Mouse (Mus musculus) CH12.LX (cell line): ENCODE results near the gene 1700029P11Rik. TPM values are rescaled to one million over a fixed set of nuclear protein-coding genes. Genes with fewer than 3 reads are reported as not detected.

ENCODE experiments used
- DNase-seq: peaks from one replicate; pipeline ENCODE4 v3.0.0-alpha.2; 2013; ENCODE audit errors: extremely low read depth
- H3K27ac ChIP-seq: 2 replicates; pipeline ENCODE4 v1.5.1; 2012; ENCODE audit warnings: low read depth, mild to moderate bottlenecking, control low read depth, moderate library complexity; ENCODE audit not compliant: insufficient read depth
- H3K27me3 ChIP-seq: replicated peaks from 2 replicates; pipeline ENCODE3; 2012; ENCODE audit warnings: inconsistent platforms
- H3K36me3 ChIP-seq, 2 experiments: replicated peaks in 1 of 2; 2 replicates each; pipeline versions ENCODE3 to v1.6.1; 2012; ENCODE audit warnings: inconsistent platforms in 1 of 2, low read length in 1 of 2, mild to moderate bottlenecking in 1 of 2, mixed read lengths in 1 of 2, moderate library complexity in 1 of 2; ENCODE audit not compliant: control insufficient read depth in 1 of 2, insufficient read depth in 1 of 2
- H3K4me1 ChIP-seq, 2 experiments: 2 replicates each; pipeline ENCODE4 v1.6.1; 2012; ENCODE audit warnings: inconsistent platforms in 1 of 2, moderate library complexity in 1 of 2; ENCODE audit not compliant: insufficient read depth in 2 of 2, control insufficient read depth in 1 of 2
- H3K4me2 ChIP-seq: 2 replicates; pipeline ENCODE4 v1.6.1; 2012; ENCODE audit warnings: low read depth, mild to moderate bottlenecking, control low read depth; ENCODE audit not compliant: poor library complexity, insufficient read depth, severe bottlenecking
- H3K4me3 ChIP-seq, 3 experiments: fragments of 150-350 bp in 1 of 3; sonication (generic) in 1 of 3; replicated peaks in 1 of 3; 2 replicates each; pipeline versions ENCODE3 to v1.5.1; 2011 to 2012; ENCODE audit warnings: low read depth in 2 of 3, low read length in 2 of 3, mild to moderate bottlenecking in 2 of 3, moderate library complexity in 2 of 3, control low read depth in 1 of 3, improper control_type of control experiment in 1 of 3, inconsistent platforms in 1 of 3, mixed read lengths in 1 of 3; ENCODE audit not compliant: poor library complexity in 1 of 3
- H3K79me2 ChIP-seq: replicated peaks from 2 replicates; pipeline ENCODE4 v1.6.1; 2012; ENCODE audit warnings: mild to moderate bottlenecking, moderate library complexity; ENCODE audit not compliant: control insufficient read depth, poor library complexity, insufficient read depth, severe bottlenecking; ENCODE audit errors: extremely low read depth
- H3K9ac ChIP-seq: 2 replicates; pipeline ENCODE4 v1.6.1; 2012; ENCODE audit warnings: low read depth, mild to moderate bottlenecking, control low read depth, moderate library complexity; ENCODE audit not compliant: insufficient read depth
- H3K9me3 ChIP-seq: replicated peaks from 2 replicates; pipeline ENCODE3; 2012; ENCODE audit warnings: low read length, inconsistent platforms, mixed read lengths
- BHLHE40 ChIP-seq: IDR thresholded peaks from 2 replicates; pipeline ENCODE4 v1.6.1; 2011; ENCODE audit warnings: mild to moderate bottlenecking, low read depth, low read length, improper control_type of control experiment
- EP300 ChIP-seq: IDR thresholded peaks from 2 replicates; pipeline ENCODE4 v1.6.1; 2011; ENCODE audit warnings: low read length, improper control_type of control experiment
- ETS1 ChIP-seq: conservative IDR thresholded peaks from 2 replicates; pipeline ENCODE4 v1.6.1; 2012; ENCODE audit warnings: low read depth, mild to moderate bottlenecking, inconsistent platforms, low read length, improper control_type of control experiment, moderate library complexity
- IRF4 ChIP-seq: IDR thresholded peaks from 2 replicates; pipeline ENCODE4 v1.6.1; 2014; ENCODE audit warnings: low read depth, mild to moderate bottlenecking, inconsistent platforms, low read length, improper control_type of control experiment
- JUN ChIP-seq: IDR thresholded peaks from 2 replicates; pipeline ENCODE4 v1.6.1; 2011; ENCODE audit warnings: low read depth, mild to moderate bottlenecking, low read length, improper control_type of control experiment, moderate library complexity; ENCODE audit not compliant: insufficient read depth
- MAFK ChIP-seq: IDR thresholded peaks from 2 replicates; pipeline ENCODE4 v1.6.1; 2011; ENCODE audit warnings: low read length, improper control_type of control experiment; ENCODE audit not compliant: insufficient replicate concordance
- MEF2A ChIP-seq: IDR thresholded peaks from 2 replicates; pipeline ENCODE4 v1.6.1; 2014; ENCODE audit warnings: low read depth, mild to moderate bottlenecking, inconsistent platforms, low read length, improper control_type of control experiment, borderline replicate concordance
- MYC ChIP-seq: IDR thresholded peaks from 2 replicates; pipeline ENCODE4 v1.6.1; 2011; ENCODE audit warnings: low read depth, mild to moderate bottlenecking, improper control_type of control experiment, low read length
- SIN3A ChIP-seq: IDR thresholded peaks from 2 replicates; pipeline ENCODE4 v1.6.1; 2012; ENCODE audit warnings: low read length, improper control_type of control experiment, inconsistent platforms
- TBP ChIP-seq: conservative IDR thresholded peaks from 2 replicates; pipeline ENCODE4 v1.6.1; 2011; ENCODE audit warnings: low read depth, low read length, improper control_type of control experiment
- USF1 ChIP-seq: IDR thresholded peaks from 2 replicates; pipeline ENCODE4 v1.6.1; 2014; ENCODE audit warnings: low read depth, mild to moderate bottlenecking, inconsistent platforms, low read length, improper control_type of control experiment
- ZKSCAN1 ChIP-seq: IDR thresholded peaks from 2 replicates; pipeline ENCODE4 v1.6.1; 2012; ENCODE audit warnings: low read depth, inconsistent platforms, low read length, improper control_type of control experiment, borderline replicate concordance
- dilution Hi-C: fragments of 300-500 bp; cut with MboI; formaldehyde crosslinking; loops from 2 replicates; pipeline ENCODE4 v1.14.3; 2020; ENCODE audit warnings: low sequenced_read_pairs; ENCODE audit not compliant: extremely low pct_unique_long_range_greater_than_20kb, extremely low pct_ligation_motif_present
- in situ Hi-C: fragments of 300-500 bp; cut with MboI; formaldehyde crosslinking; loops from 3 replicates; pipeline ENCODE4 v1.14.3; 2019; ENCODE audit warnings: low sequenced_read_pairs, low pct_ligation_motif_present, low pct_unique_long_range_greater_than_20kb, mixed read lengths
- polyA plus RNA-seq: library from polyadenylated mRNA; unstranded; fragments of >175 nt; gene quantifications from 2 replicates; pipeline ENCODE4 v1.2.1, GENCODE M21; 2012; ENCODE audit warnings: low read depth; ENCODE audit not compliant: insufficient read length
- total RNA-seq, 2 experiments: library from RNA; depleted of rRNA; stranded (reverse); fragments of 300-350 nt in 1 of 2; fragments of >200 nt in 1 of 2; gene quantifications; 2 replicates each; pipeline ENCODE4 v1.2.3; 2012 to 2014

1700029P11Rik gene
- total and polyA plus RNA-seq, 3 experiments = not detected

- H3K4me1 ChIP-seq = peaks cover 19 to 52% of the 10 kb centered on the region in 2 experiments
- DNase-seq = peak; percentile 68
- no peaks in the 10 kb centered on the region for H3K79me2 ChIP-seq
- H3K4me3 ChIP-seq = no peak overlapping the region
- no peaks in the 10 kb centered on the region for H3K9me3 ChIP-seq
- TF ChIP-seq MYC (peak; percentile 49; the same call in 1 of the 2 replicates), MAFK (no peak), MEF2A (0 out of 2 replicates have a peak, but pooled peaks have one; percentile 19), IRF4 (peak; percentile 92), ZKSCAN1 (no peak), TBP (0 out of 2 replicates have a peak, but pooled peaks have one; percentile 29), SIN3A (0 out of 2 replicates have a peak, but pooled peaks have one; percentile 27), JUN (peak; percentile 46; the same call in 1 of the 2 replicates), USF1 (no peak), BHLHE40 (0 out of 2 replicates have a peak, but pooled peaks have one; percentile 24), EP300 (peak; percentile 90)
- in situ Hi-C loops = no loop called here
- H3K9ac ChIP-seq = no peak overlapping the region
- H3K27ac ChIP-seq = peak overlapping the region; percentile 47; the same call in 1 of the 2 replicates
- no peaks in the 10 kb centered on the region for H3K27me3 ChIP-seq
- no peak overlapping the region for H3K4me2 ChIP-seq
- dilution Hi-C loops = no loop called here
- H3K36me3 ChIP-seq = no peaks in the 10 kb centered on the region
Observed at GRCm38 (mm10) chr15:81933986-81934385, 46.4 kb upstream of the 1700029P11Rik start.

DNA sequence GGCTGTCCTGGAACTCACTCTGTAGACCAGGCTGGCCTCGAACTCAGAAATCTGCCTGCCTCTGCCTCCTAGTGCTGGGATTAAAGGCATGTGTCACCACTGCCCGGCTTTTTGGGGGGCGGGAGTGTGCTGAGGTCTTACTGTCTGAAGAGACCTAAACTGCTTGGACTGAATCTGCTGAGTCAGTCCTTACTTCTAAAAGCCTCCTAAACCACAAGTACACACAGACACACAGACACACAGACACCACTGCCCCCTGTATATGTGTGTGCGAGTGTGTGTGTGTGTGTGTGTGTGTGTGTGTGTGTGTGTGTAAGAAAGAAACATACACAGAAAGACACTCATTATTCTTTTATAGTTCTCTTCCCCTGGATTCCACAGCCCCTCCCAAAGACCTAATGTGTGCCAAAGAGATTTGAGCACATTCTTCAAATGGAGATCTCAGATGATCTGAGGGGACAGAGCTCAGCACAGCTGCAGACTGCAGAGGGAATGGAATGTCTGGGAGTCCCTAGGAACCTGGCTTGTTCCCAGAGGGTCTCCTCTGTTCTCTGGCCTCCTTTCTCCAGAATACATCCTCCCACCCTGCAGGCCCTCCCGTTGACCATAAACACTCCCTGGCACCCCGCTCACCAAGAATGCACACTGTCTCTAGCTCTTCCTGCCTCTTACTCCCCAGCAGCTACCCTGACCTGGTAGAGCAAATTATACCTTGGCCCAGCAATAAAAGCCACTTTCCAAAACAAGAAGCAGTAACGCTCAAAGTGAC, 44.3 kb upstream of the 1700029P11Rik start:
- no peaks in the 10 kb centered on the region for H3K79me2 ChIP-seq
- H3K27me3 ChIP-seq = no peaks in the 10 kb centered on the region
- no peak overlapping the region for H3K4me3 ChIP-seq
- H3K4me1 ChIP-seq = peaks cover 20 to 58% of the 10 kb centered on the region in 2 experiments
- in situ Hi-C loops = no loop called here
- H3K9ac ChIP-seq = no peak overlapping the region
- no peaks in the 10 kb centered on the region for H3K9me3 ChIP-seq
- H3K27ac ChIP-seq = no peak overlapping the region
- H3K4me2 ChIP-seq = no peak overlapping the region
- TF ChIP-seq ETS1 (no peak), MAFK (no peak)
- dilution Hi-C loops = no loop called here
- DNase-seq = no peak
- H3K36me3 ChIP-seq = no peaks in the 10 kb centered on the region
